Mouse (Mus musculus): ENCODE data around the gene Fam90a1b. TPM values are rescaled to one million over a fixed set of nuclear protein-coding genes. Genes with fewer than 3 reads are reported as not detected.
"Not testable (repeated sequence)": the region's sequence is repeated elsewhere in the genome, so short reads cannot be mapped to it uniquely, and the experiment has no call there.

Fam90a1b gene
- not detected in 2 replicates for polyA plus RNA-seq (2015; fragmentation: Nextera tagmentation; extraction: Ambion mirVana)

- Histone ChIP-seq H3K4me3 (peak within 1 kb of the TSS; percentile 60), H3K9me3 (no peaks in the 10 kb centered on the region), H3K27ac (replicated peaks) (peak within 1 kb of the TSS; percentile 74), H3K4me1 (replicated peaks) (0 out of 2 replicates have a peak, but pooled peaks cover 9% of the 10 kb centered on the region), H3K4me2 (peak within 1 kb of the TSS; percentile 51), H3K9ac (peak within 1 kb of the TSS; percentile 72), H3K27me3 (peaks cover 82% of the 10 kb centered on the region), H3K36me3 (no peaks in the 10 kb centered on the region)
- peak; percentile 99 for ATAC-seq (ENCODE audit: low read depth)
- WGBS = 16% methylated on average over 46 of the region's 46 CpGs
These were observed at the start of gene Fam90a1b, which contains the start of gene Apoo for GRCm38 (mm10) chrX:94366670-94367241. TSS of gene Fam90a1b (minus strand) at chrX:94366777. TSS of gene Apoo (plus strand) at chrX:94367117.

- 43% methylated on average over 3 of the region's 3 CpGs for WGBS
- peaks cover 32% of the 10 kb centered on the region for H3K27me3 ChIP-seq
- no peak overlapping the region for H3K27ac ChIP-seq (replicated peaks)
- H3K4me1 ChIP-seq (replicated peaks) = no peaks in the 10 kb centered on the region
- H3K4me2 ChIP-seq = no peak overlapping the region
- H3K4me3 ChIP-seq = no peak overlapping the region
- no peak overlapping the region for H3K9ac ChIP-seq
- H3K9me3 ChIP-seq = no peaks in the 10 kb centered on the region
- no peaks in the 10 kb centered on the region for H3K36me3 ChIP-seq
- no peak for ATAC-seq (ENCODE audit: low read depth)
These were observed 42.4 kb upstream of the Fam90a1b start for GRCm38 (mm10) chrX:94408975-94409374.

- peaks cover 63% of the 10 kb centered on the region for H3K27me3 ChIP-seq
- no peak for ATAC-seq (ENCODE audit: low read depth)
- H3K36me3 ChIP-seq = peaks cover 8% of the 10 kb centered on the region; the same call in 1 of the 2 replicates
- H3K27ac ChIP-seq (replicated peaks) = no peak overlapping the region
- H3K4me3 ChIP-seq = no peak overlapping the region
- 65% methylated on average over 5 of the region's 5 CpGs for WGBS
- no peak overlapping the region for H3K4me2 ChIP-seq
- H3K9ac ChIP-seq = no peak overlapping the region
- H3K4me1 ChIP-seq (replicated peaks) = no peaks in the 10 kb centered on the region
- no peaks in the 10 kb centered on the region for H3K9me3 ChIP-seq
These were observed 12.2 kb upstream of the Fam90a1b start for GRCm38 (mm10) chrX:94378734-94379133.

GRCm38 (mm10) chrX:94367248-94367647 lies 671 bp upstream of the Fam90a1b start:
- Histone ChIP-seq H3K4me2 (peak overlapping the region; percentile 51), H3K9me3 (no peaks in the 10 kb centered on the region), H3K27me3 (peaks cover 77% of the 10 kb centered on the region), H3K27ac (replicated peaks) (peak overlapping the region; percentile 74), H3K36me3 (no peaks in the 10 kb centered on the region), H3K9ac (peak overlapping the region; percentile 72), H3K4me3 (peak overlapping the region; percentile 60), H3K4me1 (replicated peaks) (0 out of 2 replicates have a peak, but pooled peaks cover 9% of the 10 kb centered on the region)
- ATAC-seq (ENCODE audit: low read depth) = peak; percentile 59
- WGBS = 24% methylated on average over 15 of the region's 17 CpGs

- WGBS = 16% methylated on average over 15 of the region's 16 CpGs
- ATAC-seq (ENCODE audit: low read depth) = no peak
- Histone ChIP-seq H3K4me3 (peak overlapping the region; percentile 60), H3K4me2 (peak overlapping the region; percentile 49), H3K9ac (no peak overlapping the region), H3K27ac (replicated peaks) (no peak overlapping the region), H3K36me3 (no peaks in the 10 kb centered on the region), H3K4me1 (replicated peaks) (0 out of 2 replicates have a peak, but pooled peaks cover 9% of the 10 kb centered on the region), H3K9me3 (no peaks in the 10 kb centered on the region), H3K27me3 (peaks cover 80% of the 10 kb centered on the region)
These were observed 548 bp downstream of the Fam90a1b start for GRCm38 (mm10) chrX:94366029-94366428.

GRCm38 (mm10) chrX:94365381-94365925 lies 1.1 kb downstream of the Fam90a1b start:
- ATAC-seq (ENCODE audit: low read depth) = no peak

GRCm38 (mm10) chrX:94343638-94344037 lies 22.9 kb downstream of the Fam90a1b start:
- H3K4me3 ChIP-seq; H3K9me3 ChIP-seq; H3K4me2 ChIP-seq; ATAC-seq (ENCODE audit: low read depth); H3K9ac ChIP-seq; H3K36me3 ChIP-seq; H3K27ac ChIP-seq (replicated peaks); H3K4me1 ChIP-seq (replicated peaks): not testable (repeated sequence)
- WGBS = 88% methylated on average over 4 of the region's 4 CpGs
- H3K27me3 ChIP-seq = peaks cover 60% of the 10 kb centered on the region

More at GRCm38 (mm10) chrX:94365381-94365925, 1.1 kb downstream of the Fam90a1b start:
- 0 out of 2 replicates have a peak, but pooled peaks cover 9% of the 10 kb centered on the region for H3K4me1 ChIP-seq (replicated peaks)
- no peak overlapping the region for H3K27ac ChIP-seq (replicated peaks)
- 27% methylated on average over 14 of the region's 14 CpGs for WGBS
- no peaks in the 10 kb centered on the region for H3K36me3 ChIP-seq
- peaks cover 82% of the 10 kb centered on the region for H3K27me3 ChIP-seq
- H3K9ac ChIP-seq = no peak overlapping the region
- H3K9me3 ChIP-seq = no peaks in the 10 kb centered on the region
- peak overlapping the region; percentile 60; the same call in 1 of the 2 replicates for H3K4me3 ChIP-seq
- H3K4me2 ChIP-seq = peak overlapping the region; percentile 49

- WGBS = 64% methylated on average over 11 of the region's 11 CpGs
These were observed 45.3 kb downstream of the Fam90a1b start for GRCm38 (mm10) chrX:94321036-94321902.

More at GRCm38 (mm10) chrX:94321036-94321902, 45.3 kb downstream of the Fam90a1b start:
- Histone ChIP-seq H3K9me3 (no peaks in the 10 kb centered on the region), H3K4me3 (no peak overlapping the region), H3K27me3 (peaks cover 67% of the 10 kb centered on the region), H3K27ac (replicated peaks) (no peak overlapping the region), H3K9ac (no peak overlapping the region), H3K36me3 (no peaks in the 10 kb centered on the region), H3K4me1 (replicated peaks) (no peaks in the 10 kb centered on the region), H3K4me2 (no peak overlapping the region)
- ATAC-seq (ENCODE audit: low read depth) = no peak

Small RNAs within 50 kb of the gene (microRNA-seq; reads per million reads assigned to microRNA genes)
- gene Gm44477 = not detected

Other genes with a start within 250 kb of the Fam90a1b start
- 20.0 and 25.6 TPM in 2 replicates for gene Zfx, start 243.1 kb downstream of the Fam90a1b start, polyA plus RNA-seq (2015; fragmentation: Nextera tagmentation; extraction: Ambion mirVana)
- gene Eif2s3x, start 153.9 kb downstream of the Fam90a1b start, polyA plus RNA-seq (2015; fragmentation: Nextera tagmentation; extraction: Ambion mirVana) = 93.5 and 93.9 TPM in 2 replicates
- gene Klhl15, start 132.2 kb downstream of the Fam90a1b start, polyA plus RNA-seq (2015; fragmentation: Nextera tagmentation; extraction: Ambion mirVana) = 7.8 and 8.7 TPM in 2 replicates
- 122 and 139 TPM in 2 replicates for gene Apoo, start 340 bp upstream of the Fam90a1b start, polyA plus RNA-seq (2015; fragmentation: Nextera tagmentation; extraction: Ambion mirVana)
- gene Maged1, start 175.4 kb upstream of the Fam90a1b start, polyA plus RNA-seq (2015; fragmentation: Nextera tagmentation; extraction: Ambion mirVana) = 1,010 and 1,048 TPM in 2 replicates